Mouse (Mus musculus): Measurements from ENCODE around the gene Mesd. TPM values are rescaled to one million over a fixed set of nuclear protein-coding genes. Genes with fewer than 3 reads are reported as not detected.

Gene Mesd
- polyA plus RNA-seq, 1 experiment from 2014 or later = 97.9 TPM

DNA sequence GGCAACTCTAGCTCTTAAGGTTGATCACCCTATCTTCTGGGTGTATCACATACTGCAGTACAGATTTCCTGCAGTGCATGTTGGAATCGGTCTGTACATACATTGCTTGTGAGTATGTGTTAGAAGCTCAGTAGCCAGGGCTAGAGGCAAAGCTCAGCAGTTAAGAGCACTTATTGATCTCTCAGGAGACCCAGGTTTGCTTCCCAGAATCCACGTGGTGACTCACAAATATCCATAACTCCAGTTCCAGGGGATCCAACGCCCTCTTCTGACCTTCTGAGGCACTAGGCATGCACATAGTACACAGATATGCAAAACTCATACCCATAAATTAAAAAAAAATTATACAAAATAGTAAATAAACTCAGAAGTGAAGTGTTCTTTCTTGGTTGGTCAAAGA lies 7.2 kb upstream of the Mesd start:
- H3K4me1 ChIP-seq (ENCODE audit: insufficient read depth, low read depth, low read length) = peaks cover 11% of the 10 kb centered on the region
- TF ChIP-seq EP300 (IDR thresholded peaks at IDR 0.05) (no peak), CTCF (IDR thresholded peaks at IDR 0.05) (peak; percentile 19)
- no peaks in the 10 kb centered on the region for H3K36me3 ChIP-seq (ENCODE audit: insufficient read depth, low read length)
- ATAC-seq (no peak), DNase-seq (ENCODE audit: low spot score) (no peak)
- WGBS = 60% methylated on average over 3 of the region's 3 CpGs
- no peak overlapping the region for H3K4me3 ChIP-seq (ENCODE audit: low read depth, low read length)
- no peak overlapping the region for H3K9ac ChIP-seq (replicated peaks; ENCODE audit: low read depth)
- no peak overlapping the region for H3K4me2 ChIP-seq (replicated peaks; ENCODE audit: low read depth, low read length)
- H3K27me3 ChIP-seq (replicated peaks; ENCODE audit: insufficient read depth, low read length) = no peaks in the 10 kb centered on the region
- no peak overlapping the region for H3K27ac ChIP-seq (ENCODE audit: low read length)
- no peaks in the 10 kb centered on the region for H3K9me3 ChIP-seq (ENCODE audit: low read length)

DNA sequence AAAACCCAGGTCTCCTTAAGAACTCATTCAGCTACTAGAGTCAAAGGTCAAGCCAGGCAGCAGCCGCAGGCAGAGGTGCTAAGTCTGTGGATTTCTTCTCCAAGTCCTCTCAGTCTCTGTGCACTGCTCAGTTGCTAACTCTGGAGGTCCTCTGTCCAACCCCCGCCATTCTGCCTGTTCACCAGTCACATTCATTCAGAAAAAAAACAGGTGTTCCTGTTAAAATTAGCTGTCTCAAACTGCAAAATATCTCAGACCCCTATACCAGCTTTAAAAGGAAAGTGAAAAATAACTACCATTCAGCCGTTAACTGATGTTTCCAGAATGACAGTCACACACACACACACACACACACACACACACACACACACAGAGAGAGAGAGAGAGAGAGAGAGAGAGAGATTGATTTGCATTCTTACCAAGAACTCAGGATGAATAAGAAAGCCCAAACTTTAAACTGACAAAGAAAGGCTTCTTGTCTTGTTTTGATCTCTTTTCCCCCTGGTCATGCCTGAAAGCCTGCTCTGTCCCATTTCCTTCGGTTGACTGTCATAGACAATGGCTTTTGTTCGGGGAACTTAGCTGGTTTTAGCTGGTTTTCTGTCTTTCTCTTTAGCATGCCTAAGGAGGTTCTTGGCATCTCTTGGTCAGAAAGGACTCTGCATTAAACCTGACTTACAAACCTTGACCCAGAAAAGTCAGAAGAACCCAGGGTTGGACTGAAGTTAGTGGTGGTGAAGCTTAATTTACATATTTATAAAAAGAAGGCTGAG lies 5.4 kb upstream of the Mesd start:
- WGBS = 21% methylated on average over 5 of the region's 5 CpGs
- peak; percentile 43 for DNase-seq (ENCODE audit: low spot score)
- H3K9me3 ChIP-seq (ENCODE audit: low read length) = no peaks in the 10 kb centered on the region
- no peaks in the 10 kb centered on the region for H3K36me3 ChIP-seq (ENCODE audit: insufficient read depth, low read length)
- H3K9ac ChIP-seq (replicated peaks; ENCODE audit: low read depth) = no peak overlapping the region
- peaks cover 17% of the 10 kb centered on the region for H3K4me1 ChIP-seq (ENCODE audit: insufficient read depth, low read depth, low read length)
- ATAC-seq = no peak
- H3K27me3 ChIP-seq (replicated peaks; ENCODE audit: insufficient read depth, low read length) = no peaks in the 10 kb centered on the region
- no peak for TF ChIP-seq EP300 (IDR thresholded peaks at IDR 0.05)
- no peak for TF ChIP-seq CTCF (IDR thresholded peaks at IDR 0.05)
- 0 out of 2 replicates have a peak overlapping the region, but pooled peaks have one; percentile 1 for H3K27ac ChIP-seq (ENCODE audit: low read length)
- peak overlapping the region; percentile 94 for H3K4me2 ChIP-seq (replicated peaks; ENCODE audit: low read depth, low read length)
- H3K4me3 ChIP-seq (ENCODE audit: low read depth, low read length) = peak overlapping the region; percentile 10; the same call in 1 of the 2 replicates

DNA sequence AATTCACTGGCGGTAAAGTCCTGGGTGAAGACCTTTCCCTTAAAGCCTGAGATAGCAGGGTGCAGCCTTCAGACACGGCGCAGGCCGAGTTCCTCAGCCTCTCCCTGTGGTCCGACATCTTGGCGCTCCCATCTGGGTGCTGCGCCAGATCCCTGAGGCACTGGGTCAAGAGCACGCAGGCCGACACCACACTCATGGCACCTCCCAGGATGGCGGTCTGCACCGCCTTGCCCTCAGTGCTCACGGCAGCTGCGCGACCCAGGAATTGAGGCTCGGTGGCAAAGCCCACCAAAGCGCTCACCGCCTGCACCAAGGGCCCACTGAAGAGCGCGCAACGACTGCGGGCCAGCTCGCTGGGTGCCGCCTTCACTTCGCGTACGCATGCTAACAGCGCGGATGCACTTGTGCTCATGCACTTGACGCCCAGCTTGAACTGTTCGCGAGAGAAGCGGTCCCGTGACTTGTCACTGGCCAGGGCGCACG lies 2.1 kb upstream of the Mesd start:
- ATAC-seq = no peak
- no peak for DNase-seq (ENCODE audit: low spot score)
- Histone ChIP-seq H3K9me3 (ENCODE audit: low read length) (no peaks in the 10 kb centered on the region), H3K4me3 (ENCODE audit: low read depth, low read length) (peak overlapping the region; percentile 67), H3K4me1 (ENCODE audit: insufficient read depth, low read depth, low read length) (peaks cover 21% of the 10 kb centered on the region), H3K27ac (ENCODE audit: low read length) (peak overlapping the region; percentile 98), H3K4me2 (replicated peaks; ENCODE audit: low read depth, low read length) (peak overlapping the region; percentile 94), H3K27me3 (replicated peaks; ENCODE audit: insufficient read depth, low read length) (no peaks in the 10 kb centered on the region), H3K9ac (replicated peaks; ENCODE audit: low read depth) (peak overlapping the region; percentile 70), H3K36me3 (ENCODE audit: insufficient read depth, low read length) (no peaks in the 10 kb centered on the region)
- WGBS = 69% methylated on average over 35 of the region's 35 CpGs
- no peak for TF ChIP-seq CTCF (IDR thresholded peaks at IDR 0.05)
- no peak for TF ChIP-seq EP300 (IDR thresholded peaks at IDR 0.05)

DNA sequence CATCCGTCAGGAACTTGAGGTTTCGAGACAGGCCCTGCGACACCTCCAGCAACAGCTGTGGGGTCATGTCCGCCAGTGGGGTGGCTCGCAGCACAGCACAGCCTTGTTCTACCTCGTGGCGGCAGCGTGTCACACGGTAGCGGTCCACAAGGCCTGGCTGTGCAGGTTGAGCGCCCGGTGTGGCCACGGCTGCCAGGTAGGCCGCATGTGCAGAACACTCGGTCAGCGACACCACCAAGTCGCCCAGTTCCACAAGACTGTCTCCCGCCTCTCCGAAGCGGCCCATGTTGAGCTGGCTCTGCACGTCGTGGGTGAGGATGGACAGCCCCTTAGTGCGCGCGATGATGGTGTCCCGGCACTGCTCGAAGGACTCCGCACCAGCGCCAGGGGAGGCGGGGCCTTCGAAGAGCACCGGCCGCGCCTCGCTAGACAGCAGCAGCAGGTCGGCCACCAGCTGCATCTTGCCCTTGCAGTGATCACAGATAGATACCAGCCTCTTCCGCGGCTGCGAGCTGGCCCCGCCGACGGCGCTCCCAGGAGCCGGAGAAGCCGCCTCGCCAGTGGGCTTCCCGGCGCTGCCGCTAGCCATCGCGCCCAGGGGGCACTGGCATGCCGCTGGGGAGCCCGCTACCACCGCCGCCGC lies 1.5 kb upstream of the Mesd start:
- WGBS = 8% methylated on average over 44 of the region's 56 CpGs
- Histone ChIP-seq H3K27ac (ENCODE audit: low read length) (peak overlapping the region; percentile 98), H3K9me3 (ENCODE audit: low read length) (no peaks in the 10 kb centered on the region), H3K4me2 (replicated peaks; ENCODE audit: low read depth, low read length) (peak overlapping the region; percentile 94), H3K36me3 (ENCODE audit: insufficient read depth, low read length) (no peaks in the 10 kb centered on the region), H3K27me3 (replicated peaks; ENCODE audit: insufficient read depth, low read length) (no peaks in the 10 kb centered on the region), H3K9ac (replicated peaks; ENCODE audit: low read depth) (peak overlapping the region; percentile 70), H3K4me1 (ENCODE audit: insufficient read depth, low read depth, low read length) (peaks cover 21% of the 10 kb centered on the region), H3K4me3 (ENCODE audit: low read depth, low read length) (peak overlapping the region; percentile 67)
- ATAC-seq (peak; percentile 16), DNase-seq (ENCODE audit: low spot score) (peak; percentile 76)
- TF ChIP-seq EP300 (IDR thresholded peaks at IDR 0.05) (no peak), CTCF (IDR thresholded peaks at IDR 0.05) (no peak)

DNA sequence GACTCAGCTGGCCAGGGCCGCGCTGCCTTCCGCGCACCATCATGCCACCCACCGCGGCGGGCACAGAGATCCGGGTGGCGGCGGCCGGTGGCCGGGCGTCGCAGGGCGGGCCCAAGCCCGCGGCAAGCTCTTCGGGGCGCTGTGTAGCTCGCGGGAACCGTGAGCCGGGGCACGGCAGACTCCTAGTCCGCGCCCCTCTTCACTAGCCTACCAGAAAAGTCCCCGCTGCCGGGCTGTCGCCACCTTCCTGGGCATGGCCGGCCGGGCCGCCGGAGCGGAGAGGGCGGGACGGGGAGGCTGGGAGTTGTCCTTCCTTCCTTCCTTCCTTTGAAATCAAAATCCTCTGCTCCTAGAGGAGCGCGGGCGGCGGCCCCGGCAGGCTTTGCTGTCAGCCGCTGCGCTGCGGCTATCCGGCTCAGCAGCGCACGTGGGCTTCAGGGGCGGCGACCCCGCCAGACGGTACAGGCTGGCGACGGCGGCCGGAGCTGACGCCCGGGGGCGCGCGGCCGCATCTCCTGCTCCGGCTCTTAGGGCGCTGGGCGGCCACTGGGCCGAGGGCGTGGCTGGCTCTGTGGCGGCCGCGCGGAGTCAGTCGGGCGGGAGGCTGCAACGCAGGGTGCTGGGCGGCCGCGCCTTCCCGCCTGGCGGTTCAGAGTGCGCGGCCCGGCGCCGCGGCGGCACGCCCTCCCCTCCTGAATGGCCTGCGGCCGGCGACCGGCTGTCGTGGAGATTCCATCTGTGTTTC lies 818 bp upstream of the Mesd start:
- H3K4me2 ChIP-seq (replicated peaks; ENCODE audit: low read depth, low read length) = peak overlapping the region; percentile 94
- DNase-seq (ENCODE audit: low spot score) = peak; percentile 94
- H3K4me1 ChIP-seq (ENCODE audit: insufficient read depth, low read depth, low read length) = peaks cover 17% of the 10 kb centered on the region
- H3K4me3 ChIP-seq (ENCODE audit: low read depth, low read length) = peak overlapping the region; percentile 67
- peak overlapping the region; percentile 98 for H3K27ac ChIP-seq (ENCODE audit: low read length)
- peak; percentile 83 for ATAC-seq
- no peaks in the 10 kb centered on the region for H3K9me3 ChIP-seq (ENCODE audit: low read length)
- no peaks in the 10 kb centered on the region for H3K27me3 ChIP-seq (replicated peaks; ENCODE audit: insufficient read depth, low read length)
- peak overlapping the region; percentile 70 for H3K9ac ChIP-seq (replicated peaks; ENCODE audit: low read depth)
- peak; percentile 14; the same call in 1 of the 2 replicates for TF ChIP-seq CTCF (IDR thresholded peaks at IDR 0.05)
- peak; percentile 40 for TF ChIP-seq EP300 (IDR thresholded peaks at IDR 0.05)
- under 1% methylated on average over 41 of the region's 91 CpGs for WGBS
- H3K36me3 ChIP-seq (ENCODE audit: insufficient read depth, low read length) = no peaks in the 10 kb centered on the region

All from lung, postnatal 0 days (tissue).